Mouse (Mus musculus) B cell, adult 62 days (primary cell): ENCODE data around the gene Cd302. TPM values are rescaled to one million over a fixed set of nuclear protein-coding genes. Genes with fewer than 3 reads are reported as not detected.

Source experiments
- total RNA-seq: library from RNA; stranded (reverse); gene quantifications from 4 replicates; pipeline ENCODE4 v1.2.4, GENCODE M21; 2023

Cd302 gene
- total RNA-seq, result 0.43 to 1.1 TPM (median 1.0 TPM) in 3 of 4 replicates, not detected in the other

DNA sequence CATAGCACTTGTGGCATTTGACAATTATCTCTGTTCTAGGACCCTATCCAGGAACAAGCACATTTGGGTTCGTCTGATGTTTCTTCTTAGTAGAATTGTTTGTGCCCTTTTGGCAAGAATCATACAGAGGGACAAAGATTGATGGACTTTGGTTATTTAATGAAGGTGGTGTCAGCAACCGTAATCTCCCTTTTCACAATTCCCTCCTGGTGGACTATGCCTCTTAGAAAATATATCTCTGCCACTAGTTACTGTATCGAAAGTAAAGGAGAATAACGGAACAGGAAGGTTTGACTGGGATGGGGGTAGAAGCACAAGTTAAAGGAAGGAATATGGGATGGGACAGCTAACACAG lies at the start of gene Cd302:
Gene Cd302 (minus strand): TSS at position 22 of the 355 bp plus-strand sequence.

DNA sequence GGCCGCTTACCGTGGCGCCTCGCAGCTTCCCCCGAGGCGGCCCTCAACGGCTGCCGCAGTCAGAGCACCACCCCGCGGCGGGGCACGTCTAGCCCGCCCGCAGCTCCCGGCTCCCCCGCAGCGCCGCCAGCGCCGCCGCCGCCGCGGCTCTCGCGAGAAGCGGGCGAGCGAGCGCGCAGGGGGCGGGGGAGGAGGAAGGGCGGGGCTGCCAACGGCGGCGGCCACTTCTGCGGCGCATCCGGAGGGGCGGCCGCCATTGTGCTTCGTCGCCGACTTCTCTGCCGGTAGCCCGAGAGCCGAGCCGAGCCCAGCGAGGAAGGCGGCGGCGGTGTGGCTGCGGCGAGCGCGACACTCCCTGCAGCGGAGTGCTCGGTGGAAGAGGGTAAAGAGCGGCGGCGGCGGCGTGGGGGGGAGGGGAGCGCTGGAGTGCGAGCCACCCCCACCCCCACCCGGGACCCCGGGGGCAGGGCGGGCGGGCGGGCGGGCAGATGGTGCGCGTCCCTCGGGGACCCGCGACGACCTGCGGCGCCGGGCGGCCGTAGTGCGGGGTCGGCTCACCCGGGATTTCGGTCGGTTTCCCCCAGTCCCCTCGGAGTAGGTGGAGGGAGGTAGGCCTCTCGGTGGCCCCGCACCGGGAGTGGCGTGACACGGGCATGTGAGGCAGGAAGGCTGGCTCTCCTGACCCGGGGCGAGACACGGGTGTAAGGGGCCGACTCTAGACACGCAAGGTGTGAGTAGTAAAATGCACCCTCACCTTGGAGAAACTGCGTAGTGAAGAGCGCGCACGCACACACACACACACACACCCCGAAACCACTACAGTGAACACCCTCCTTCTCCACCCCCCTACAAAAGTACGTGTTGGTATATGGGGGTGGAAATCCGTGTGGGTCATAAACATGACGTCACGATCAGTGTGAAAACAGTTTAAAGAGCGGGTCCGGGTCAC lies 74.3 kb downstream of the Cd302 start, which contains the start of the genes Baz2b and March7:
Gene Baz2b (minus strand): TSS at position 137 of the 949 bp plus-strand sequence.
Gene March7 (plus strand): TSS at position 185 of the 949 bp plus-strand sequence.

Other genes with a start within 250 kb of the Cd302 start
- gene Baz2b, start 74.6 kb downstream of the Cd302 start, total RNA-seq, result 222 to 258 TPM (median 237 TPM) in 4 replicates
- gene March7, start 74.6 kb downstream of the Cd302 start, total RNA-seq, result 195 to 223 TPM (median 201 TPM) in 4 replicates
- 7.2 to 8.0 TPM (median 7.3 TPM) in 4 replicates for gene Ly75, start 98.8 kb upstream of the Cd302 start, total RNA-seq